Mouse (Mus musculus) left cerebral cortex, postnatal 25 days (tissue): ENCODE results near the gene Urb1. TPM values are rescaled to one million over a fixed set of nuclear protein-coding genes. Genes with fewer than 3 reads are reported as not detected.

Source experiments
- DNase-seq, 2 experiments: peaks; one replicate each; pipeline ENCODE4 v3.0.0; 2022; ENCODE audit warnings: low spot score in 2 of 2, mixed read lengths in 1 of 2
- intact Hi-C: fragments of 180-260 bp; cut with DNase I; formaldehyde crosslinking; loops from one replicate; pipeline ENCODE4 v1.15.1; 2025
- total RNA-seq, 2 experiments: library from RNA; stranded (reverse); gene quantifications; 2 replicates each; pipeline ENCODE4 v1.2.3; 2021

Gene Urb1
- 10 to 100 TPM; 13.7 to 14.4 TPM for total RNA-seq

DNA sequence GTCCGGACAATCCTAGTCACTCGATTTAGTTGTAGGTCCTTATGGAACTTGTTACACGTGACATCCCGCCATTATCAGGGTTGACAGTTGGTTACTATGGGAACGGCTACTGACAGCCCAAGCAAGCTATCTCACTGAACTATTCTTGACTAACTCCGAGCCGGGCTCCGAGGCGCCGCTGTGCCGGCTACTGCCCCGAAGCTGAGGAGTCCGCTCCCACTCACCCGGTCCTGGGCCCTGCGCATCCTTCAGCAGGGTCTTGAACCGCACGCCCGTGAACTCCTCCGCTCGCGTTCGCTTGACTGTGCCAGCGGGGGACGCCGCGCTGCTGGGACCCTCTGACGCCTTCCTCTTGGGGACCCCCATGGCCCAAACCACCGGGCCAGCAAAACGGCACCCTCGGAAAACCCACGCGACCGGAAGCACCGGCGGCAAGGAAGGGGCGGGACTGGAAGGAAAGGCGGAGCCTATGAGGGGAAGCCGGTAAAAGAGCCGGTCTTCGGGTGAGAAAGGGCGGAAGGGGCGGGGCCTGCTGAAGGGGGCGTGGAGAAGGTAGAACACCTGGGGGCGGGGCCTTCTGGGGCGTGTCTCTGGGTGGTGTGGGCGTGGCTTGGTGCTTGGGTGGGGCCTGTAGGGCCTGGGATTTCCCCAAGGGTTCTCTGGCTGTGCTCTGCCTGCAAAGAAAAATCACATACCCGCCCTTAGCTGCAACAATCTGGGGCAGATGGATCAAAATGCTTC, at the start of gene Urb1:
Urb1 (minus strand) TSS at position 439 of the 741 bp plus-strand sequence.
- intact Hi-C loops: loop anchor here (1.0 kb wide), 1 partner anchor 124 kb away; no protein-coding TSS in a partner anchor
- peak; percentile 94 to 98 for DNase-seq

DNA sequence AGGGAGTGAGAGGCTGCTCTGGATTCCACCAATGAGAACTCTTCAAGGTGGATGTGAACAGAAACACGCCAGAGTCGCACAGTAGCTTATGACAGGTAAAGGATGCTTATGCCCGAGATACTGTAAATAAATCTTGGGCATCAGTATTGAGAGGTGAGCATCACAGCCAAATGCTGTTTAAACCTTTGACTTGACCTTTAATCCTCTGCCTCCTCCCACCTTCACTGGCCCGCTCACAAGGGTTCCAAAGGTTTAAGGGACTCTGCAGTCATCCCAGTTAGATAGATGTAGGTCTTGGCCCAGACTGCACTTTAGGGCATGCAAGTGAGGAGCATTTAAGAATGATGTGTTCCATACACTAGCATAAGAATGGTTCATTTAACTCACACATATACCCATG, 48.0 kb upstream of the Urb1 start:
- no peak for DNase-seq
- intact Hi-C loops: no loop called here

DNA sequence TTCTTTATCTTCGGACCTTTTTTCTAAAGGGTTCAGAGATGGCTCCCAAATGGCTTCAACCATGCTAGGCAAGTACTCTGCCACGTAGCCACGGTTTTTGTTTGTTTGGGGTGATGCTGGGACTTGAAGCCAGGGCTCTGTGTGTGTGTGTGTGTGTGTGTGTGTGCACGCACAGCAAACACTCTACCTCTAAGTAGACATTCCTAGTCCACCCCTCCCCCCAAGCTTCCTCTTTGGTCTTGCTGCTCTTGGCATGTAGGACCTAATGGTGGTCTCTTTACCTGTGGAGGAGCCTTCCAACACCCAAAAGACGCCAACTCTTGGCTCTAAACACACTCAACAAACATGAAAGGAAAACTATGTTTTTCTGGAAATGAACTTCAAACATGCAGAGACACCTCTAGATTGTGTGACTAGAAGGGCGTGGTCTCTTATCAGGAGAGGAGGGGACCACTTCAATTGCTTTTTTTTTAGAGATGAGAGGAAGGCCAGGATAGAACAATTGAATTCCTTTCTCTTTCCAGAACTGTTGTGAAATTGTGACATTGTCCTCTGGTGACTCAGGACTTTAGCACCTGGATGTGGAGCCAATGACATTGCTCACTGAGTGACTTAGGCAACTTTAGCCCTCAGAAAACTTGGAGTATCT, 46.5 kb upstream of the Urb1 start:
- intact Hi-C loops: no loop called here
- DNase-seq: no peak

GRCm38 (mm10) chr16:90851621-90852334, 41.6 kb upstream of the Urb1 start:
- no peak for DNase-seq
- intact Hi-C loops: no loop called here

DNA sequence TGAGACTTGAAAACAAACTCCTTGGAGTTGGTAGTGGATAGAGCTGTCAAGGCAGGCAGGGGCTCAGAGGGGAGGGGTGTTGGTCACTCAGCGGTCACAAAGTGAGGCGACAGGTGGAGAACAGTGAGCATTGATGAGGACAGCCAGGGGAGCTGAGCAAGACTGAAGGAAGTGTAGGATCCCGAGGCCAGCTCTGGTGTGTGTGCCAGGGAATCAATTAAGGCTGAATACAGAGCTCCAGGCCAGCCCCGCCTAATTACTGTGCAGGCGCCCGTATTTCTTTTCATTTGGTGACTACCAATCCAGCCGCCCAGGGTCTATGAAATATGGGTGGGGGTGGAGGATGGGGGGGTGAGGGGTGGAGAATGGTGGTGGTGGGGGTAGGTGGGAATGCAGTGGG, 40.7 kb upstream of the Urb1 start:
- intact Hi-C loops: no loop called here

DNA sequence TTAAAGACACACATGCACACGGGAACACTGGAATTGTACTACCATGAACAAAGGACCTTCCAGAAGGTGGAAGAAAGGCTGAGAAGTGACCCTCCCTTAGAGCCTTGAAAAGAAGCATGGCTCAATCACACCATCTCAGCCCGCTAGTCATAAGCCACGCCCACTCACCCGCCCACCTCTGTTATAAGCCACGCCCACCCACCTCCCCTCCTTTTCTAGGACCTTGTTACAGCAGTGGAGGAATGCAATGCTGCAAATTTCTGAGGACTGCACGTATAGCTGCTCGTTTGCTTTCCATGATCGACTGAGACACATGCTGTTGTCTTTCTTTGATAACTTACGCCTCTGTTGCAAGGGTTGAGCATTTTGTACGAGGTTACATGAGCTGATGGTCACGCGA, 39.0 kb upstream of the Urb1 start:
- no peak for DNase-seq
- intact Hi-C loops: no loop called here

More for the DNA sequence above, 40.7 kb upstream of the Urb1 start:
- DNase-seq: no peak

DNA sequence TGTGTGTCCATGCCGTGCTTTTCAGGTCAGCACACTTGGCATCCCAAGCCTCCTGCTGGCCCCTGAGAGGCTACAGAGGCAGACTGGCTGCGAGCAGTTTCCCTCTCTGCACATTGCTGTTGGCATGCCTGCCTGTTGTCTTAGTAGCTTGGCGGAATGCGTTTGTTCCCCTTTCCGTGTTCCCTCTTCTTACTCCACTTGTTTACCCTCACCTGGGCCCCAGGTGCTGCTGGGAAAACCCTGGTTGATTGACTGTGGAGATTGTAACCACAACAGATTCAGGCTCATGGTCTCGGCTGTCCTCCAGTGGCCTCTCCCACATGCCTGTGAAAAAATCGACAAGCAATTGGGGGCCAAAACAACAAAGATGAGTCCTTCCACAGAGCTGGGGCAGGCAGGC, 38.5 kb upstream of the Urb1 start:
- DNase-seq: no peak
- intact Hi-C loops: no loop called here

GRCm38 (mm10) chr16:90845591-90845990, 35.4 kb upstream of the Urb1 start:
- DNase-seq: no peak
- intact Hi-C loops: no loop called here

DNA sequence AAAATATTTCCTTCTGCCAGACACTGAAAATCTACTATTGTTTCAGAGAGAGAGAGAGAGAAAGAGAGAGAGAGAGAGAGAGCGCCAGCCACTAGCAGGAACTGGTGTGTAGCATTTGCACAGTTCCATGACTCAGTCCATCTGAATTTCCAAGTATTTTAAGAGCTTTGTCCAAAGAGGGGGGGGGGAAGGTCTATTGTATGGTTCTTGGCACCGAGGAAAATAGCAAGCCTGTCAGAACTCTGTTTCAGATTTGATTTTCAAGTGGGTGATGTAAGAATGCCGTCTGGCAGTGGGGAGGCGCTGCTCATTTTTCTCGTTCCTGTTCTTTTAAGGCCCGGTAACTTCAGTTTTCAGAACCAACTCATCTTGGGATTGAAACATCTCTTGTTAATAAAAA, 34.8 kb upstream of the Urb1 start:
- DNase-seq: no peak
- intact Hi-C loops: no loop called here

- no peak for DNase-seq
- intact Hi-C loops: no loop called here
These were observed 32.0 kb upstream of the Urb1 start for GRCm38 (mm10) chr16:90842164-90842563.

DNA sequence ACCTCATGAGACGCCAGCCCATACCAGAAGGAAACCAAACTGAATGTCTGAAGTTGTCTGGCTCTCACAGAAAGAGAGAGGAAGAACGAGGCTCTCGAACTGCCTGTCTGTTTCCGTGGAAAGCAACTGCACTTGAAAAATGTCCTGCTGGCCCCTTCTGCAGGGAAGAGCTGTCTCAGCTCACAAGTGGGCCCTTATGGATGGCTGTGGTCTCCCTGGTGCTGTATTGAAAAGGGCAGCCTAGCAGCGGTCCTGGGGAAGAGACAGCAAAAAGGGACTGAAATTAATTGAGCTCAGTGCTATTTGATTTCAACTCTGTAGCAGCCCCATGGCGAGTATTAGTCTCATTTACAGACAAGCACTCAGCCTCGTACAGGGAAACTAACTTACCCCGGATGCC, 27.2 kb upstream of the Urb1 start:
- intact Hi-C loops: no loop called here
- DNase-seq: no peak

DNA sequence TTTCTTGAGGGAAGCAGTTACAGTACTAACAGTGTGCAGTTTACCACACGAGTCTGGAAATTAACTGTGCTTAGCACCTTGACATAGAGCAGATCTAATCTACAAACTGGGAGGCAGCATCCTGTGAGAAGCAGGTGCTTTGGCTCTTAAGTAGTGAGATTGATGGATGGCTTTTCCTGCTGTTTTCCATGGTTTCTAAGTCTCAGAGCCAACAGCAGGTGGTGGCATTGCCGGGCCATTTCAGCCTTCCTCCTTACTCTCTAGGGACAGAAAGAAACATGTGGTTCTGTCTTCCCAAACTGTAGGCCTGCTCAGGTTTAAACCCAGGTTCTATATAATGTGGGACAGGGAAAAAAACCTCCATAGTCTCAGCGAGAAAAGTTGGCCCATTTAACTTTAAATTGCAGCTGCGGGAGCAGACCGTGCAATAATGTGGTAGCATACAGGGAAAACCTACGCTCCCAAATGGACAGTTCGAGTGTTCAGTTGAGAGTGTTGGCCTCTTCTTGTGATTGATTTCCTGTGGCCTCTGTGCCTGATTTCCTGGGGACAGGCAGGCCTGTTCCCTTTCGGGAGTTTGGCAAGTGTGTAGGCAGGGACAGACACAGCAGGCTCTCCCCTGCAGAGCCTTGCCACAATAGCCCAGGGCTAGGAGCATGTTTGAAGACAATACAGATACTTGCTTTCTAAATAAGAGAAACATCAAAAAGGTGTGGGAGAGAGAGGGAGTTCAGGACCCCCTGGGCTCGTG, 23.0 kb upstream of the Urb1 start:
- no peak for DNase-seq
- intact Hi-C loops: loop anchor here (2.0 to 5.0 kb wide), 2 partner anchors 54 to 92 kb away; no protein-coding TSS in a partner anchor

DNA sequence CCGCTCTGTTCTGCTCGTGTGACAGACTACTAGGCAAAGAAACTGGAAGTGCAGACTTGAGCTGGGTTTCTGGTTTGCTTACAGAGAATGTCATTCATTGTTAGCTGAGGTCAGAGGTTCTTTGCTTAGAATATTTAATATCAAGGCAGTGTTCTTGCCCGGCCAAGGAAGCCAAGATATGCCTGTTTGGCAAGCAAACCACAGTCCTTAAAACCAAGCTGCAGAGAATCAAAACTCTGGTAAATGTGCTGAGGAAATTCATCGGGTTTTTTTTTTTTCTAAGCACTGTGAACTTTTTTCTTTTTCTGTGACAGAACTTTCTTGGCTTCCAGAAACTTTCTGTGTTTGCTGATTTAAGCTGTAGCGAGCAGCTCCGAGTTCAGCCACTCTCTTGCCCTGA, 22.3 kb upstream of the Urb1 start:
- intact Hi-C loops: loop anchor here (2.0 to 5.0 kb wide), 2 partner anchors 55 to 92 kb away; no protein-coding TSS in a partner anchor

DNA sequence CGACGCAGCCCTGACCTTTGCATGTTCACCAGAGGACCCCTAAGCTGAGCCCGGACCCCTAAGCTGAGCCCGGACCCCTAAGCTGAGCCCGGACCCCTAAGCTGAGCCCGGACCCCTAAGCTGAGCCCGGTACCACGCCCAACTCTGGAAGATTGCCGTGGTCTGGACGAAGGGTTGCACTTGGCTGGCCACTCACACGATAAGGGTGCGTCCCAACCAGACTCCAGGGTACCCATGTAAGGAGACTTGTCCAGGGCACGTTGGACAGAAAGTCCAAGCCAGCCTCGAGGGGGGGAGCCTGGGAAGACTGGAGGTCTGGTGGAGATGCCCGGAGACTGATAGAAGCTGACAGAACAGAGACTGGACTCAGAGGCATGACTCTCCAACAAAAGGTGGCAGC, 21.5 kb upstream of the Urb1 start:
- intact Hi-C loops: loop anchor here (2.0 to 5.0 kb wide), 2 partner anchors 56 to 93 kb away; no protein-coding TSS in a partner anchor
- DNase-seq: no peak

More for the DNA sequence above, 22.3 kb upstream of the Urb1 start:
- DNase-seq: no peak

DNA sequence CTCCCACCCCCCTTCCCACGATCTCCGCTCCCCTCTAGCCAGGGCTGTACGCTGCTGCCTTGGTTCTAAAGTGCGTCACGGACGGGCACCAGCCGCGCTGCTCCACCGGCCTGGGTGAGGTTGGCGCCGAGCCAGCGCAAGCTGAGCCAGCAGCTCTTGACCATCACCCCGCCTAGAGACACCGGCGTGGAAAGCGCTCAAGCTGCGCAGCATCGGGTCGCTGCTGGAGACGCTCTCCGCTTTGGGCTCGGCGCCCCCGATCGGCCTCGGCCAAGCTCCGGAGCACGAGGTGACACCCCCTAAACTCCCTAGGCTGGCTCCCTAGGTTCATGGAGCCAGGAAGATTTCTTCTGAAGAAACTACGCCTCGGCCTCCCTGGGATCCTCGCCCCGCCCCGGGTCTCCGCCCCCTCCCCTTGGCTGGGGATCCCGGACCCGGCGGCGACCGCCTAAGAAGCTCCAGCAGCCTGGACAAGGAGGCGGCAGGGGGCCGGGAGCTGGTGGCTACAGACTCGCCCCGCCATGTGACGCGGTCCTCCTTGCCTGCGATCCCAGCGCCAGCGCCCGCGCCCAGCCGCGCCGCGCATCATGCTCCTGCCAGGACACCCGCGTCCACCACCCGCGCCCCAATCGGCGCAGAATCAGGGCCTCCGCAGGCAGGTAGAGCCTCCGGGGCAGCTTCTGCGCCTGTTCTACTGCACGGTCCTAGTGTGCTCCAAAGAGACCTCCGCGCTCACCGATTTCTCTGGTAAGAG, 20.6 kb upstream of the Urb1 start:
- intact Hi-C loops: loop anchor here (5.0 kb wide), 1 partner anchor 56 kb away; no protein-coding TSS in a partner anchor
- DNase-seq: peak; percentile 44 to 48

- DNase-seq: peak; percentile 53 to 57
- intact Hi-C loops: loop anchor here (5.0 kb wide), 1 partner anchor 57 kb away; no protein-coding TSS in a partner anchor
These were observed 19.9 kb upstream of the Urb1 start for GRCm38 (mm10) chr16:90829894-90830685.

- DNase-seq: no peak
- intact Hi-C loops: no loop called here
These were observed 18.9 kb upstream of the Urb1 start for GRCm38 (mm10) chr16:90829136-90829535.

GRCm38 (mm10) chr16:90827498-90827897, 17.3 kb upstream of the Urb1 start:
- DNase-seq: no peak
- intact Hi-C loops: no loop called here
